Mouse (Mus musculus) cortical plate, adult 2 months (tissue): ENCODE measurements around the gene Hist1h2ad.

Experiments
- CTCF ChIP-seq: fragments of 200-500 bp; IDR thresholded peaks from 2 replicates; pipeline ENCODE4 v1.5.1; 2011; ENCODE audit warnings: mild to moderate bottlenecking, control low read depth, low read length; ENCODE audit not compliant: insufficient read depth; ENCODE audit errors: extremely low read depth
- POLR2A ChIP-seq: fragments of 200-500 bp; IDR thresholded peaks from 2 replicates; pipeline ENCODE4 v1.6.1; 2011; ENCODE audit warnings: mild to moderate bottlenecking, low read length, control low read depth; ENCODE audit not compliant: insufficient read depth; ENCODE audit errors: extremely low read depth

- TF ChIP-seq CTCF, result no peak
- no peak for TF ChIP-seq POLR2A
Measured at GRCm38 (mm10) chr13:23583387-23584068, 9.3 kb downstream of the Hist1h2ad start.
